Mouse (Mus musculus) embryonic facial prominence, embryonic 13.5 days (tissue): ENCODE results near the gene Elovl5. TPM values are rescaled to one million over a fixed set of nuclear protein-coding genes. Genes with fewer than 3 reads are reported as not detected.
A peak's percentile ranks its signal among the peaks of the same experiment; 100 is the strongest.
"Not testable (repeated sequence)": the region's sequence is repeated elsewhere in the genome, so short reads cannot be mapped to it uniquely, and the experiment has no call there.

Experiments
- ATAC-seq: fragments of 200-750 bp; cut with Nextera tagmentation; 2 replicates; pipeline ENCODE4 v1.8.0; 2017; ENCODE audit warnings: low read depth; ENCODE audit not compliant: insufficient number of reproducible peaks, insufficient read depth, low FRiP score, low TSS enrichment
- H3K27ac ChIP-seq: fragments of 300-500 bp; sonication (generic); 2 replicates; pipeline ENCODE4 v1.5.1; 2015; ENCODE audit warnings: moderate library complexity, mild to moderate bottlenecking, inconsistent platforms
- H3K27me3 ChIP-seq: fragments of 300-500 bp; sonication (generic); 2 replicates; pipeline ENCODE4 v1.6.1; 2015; ENCODE audit warnings: mild to moderate bottlenecking, inconsistent platforms
- H3K36me3 ChIP-seq: fragments of 300-500 bp; sonication (generic); 2 replicates; pipeline ENCODE4 v1.6.1; 2015; ENCODE audit warnings: mild to moderate bottlenecking, inconsistent platforms
- H3K4me1 ChIP-seq: fragments of 300-500 bp; sonication (generic); 2 replicates; pipeline ENCODE4 v1.6.1; 2015; ENCODE audit warnings: inconsistent platforms
- H3K4me2 ChIP-seq: fragments of 300-500 bp; sonication (generic); 2 replicates; pipeline ENCODE4 v1.6.1; 2015; ENCODE audit warnings: moderate library complexity, mild to moderate bottlenecking, inconsistent platforms
- H3K4me3 ChIP-seq: fragments of 300-500 bp; sonication (generic); 2 replicates; pipeline ENCODE4 v1.5.1; 2015; ENCODE audit warnings: mild to moderate bottlenecking, inconsistent platforms
- H3K9ac ChIP-seq: fragments of 300-500 bp; sonication (generic); 2 replicates; pipeline ENCODE4 v1.6.1; 2015; ENCODE audit warnings: mild to moderate bottlenecking, inconsistent platforms
- H3K9me3 ChIP-seq: fragments of 300-500 bp; sonication (generic); 2 replicates; pipeline ENCODE4 v1.6.1; 2016; ENCODE audit warnings: inconsistent platforms
- WGBS: fragments of 180-500 bp; shearing (Covaris S2); methylation state at CpG from one replicate; pipeline ENCODE4 v1.1.7; 2015; ENCODE audit warnings: mixed read lengths; 5-methylcytosine and 5-hydroxymethylcytosine counted together
- polyA plus RNA-seq: library from polyadenylated mRNA; unstranded; fragments of >200 nt; fragmentation: Nextera tagmentation; extraction: Ambion mirVana; gene quantifications from 2 replicates; pipeline ENCODE4 v1.2.1, GENCODE M21; 2015

The Elovl5 gene
- polyA plus RNA-seq, 1 experiment from 2014 or later = 65.4 TPM

- no peaks in the 10 kb centered on the region for H3K9me3 ChIP-seq
- no peaks in the 10 kb centered on the region for H3K4me1 ChIP-seq
- H3K9ac ChIP-seq = no peak overlapping the region
- no peak overlapping the region for H3K27ac ChIP-seq
- H3K36me3 ChIP-seq = peaks cover 59% of the 10 kb centered on the region
- no peak overlapping the region for H3K4me2 ChIP-seq
- H3K4me3 ChIP-seq = no peak overlapping the region
- ATAC-seq = no peak
- 88% methylated on average over 6 of the region's 6 CpGs for WGBS
- H3K27me3 ChIP-seq = no peaks in the 10 kb centered on the region
Measured at GRCm38 (mm10) chr9:77983521-77983920, 66.4 kb downstream of the Elovl5 start.

- Histone ChIP-seq H3K27me3 (no peaks in the 10 kb centered on the region), H3K27ac (peak overlapping the region; percentile 12; the same call in 1 of the 2 replicates), H3K9ac (no peak overlapping the region), H3K36me3 (peaks cover 34% of the 10 kb centered on the region), H3K4me3 (no peak overlapping the region), H3K4me2 (no peak overlapping the region), H3K9me3 (no peaks in the 10 kb centered on the region), H3K4me1 (no peaks in the 10 kb centered on the region)
- 72% methylated on average over 8 of the region's 8 CpGs for WGBS
- no peak for ATAC-seq
Measured at GRCm38 (mm10) chr9:77986153-77986795, 69.1 kb downstream of the Elovl5 start.

- WGBS = 57% methylated on average over 8 of the region's 8 CpGs
- Histone ChIP-seq H3K4me3 (no peak overlapping the region), H3K27ac (no peak overlapping the region), H3K36me3 (peaks cover 6% of the 10 kb centered on the region; the same call in 1 of the 2 replicates), H3K9ac (no peak overlapping the region), H3K9me3 (no peaks in the 10 kb centered on the region), H3K4me2 (no peak overlapping the region), H3K4me1 (no peaks in the 10 kb centered on the region), H3K27me3 (no peaks in the 10 kb centered on the region)
- no peak for ATAC-seq
Measured at GRCm38 (mm10) chr9:77989626-77990025, 72.5 kb downstream of the Elovl5 start.

GRCm38 (mm10) chr9:77990278-77990677 is 73.1 kb downstream of the Elovl5 start:
- no peak overlapping the region for H3K27ac ChIP-seq
- no peaks in the 10 kb centered on the region for H3K36me3 ChIP-seq
- 62% methylated on average over 8 of the region's 8 CpGs for WGBS
- H3K9ac ChIP-seq = no peak overlapping the region
- H3K9me3 ChIP-seq = no peaks in the 10 kb centered on the region
- H3K27me3 ChIP-seq = no peaks in the 10 kb centered on the region
- H3K4me3 ChIP-seq = no peak overlapping the region
- ATAC-seq = no peak
- no peaks in the 10 kb centered on the region for H3K4me1 ChIP-seq
- no peak overlapping the region for H3K4me2 ChIP-seq

GRCm38 (mm10) chr9:77991650-77992049 is 74.5 kb downstream of the Elovl5 start:
- Histone ChIP-seq H3K4me3 (no peak overlapping the region), H3K9me3 (no peaks in the 10 kb centered on the region), H3K9ac (no peak overlapping the region), H3K36me3 (no peaks in the 10 kb centered on the region), H3K27ac (no peak overlapping the region), H3K4me2 (no peak overlapping the region), H3K4me1 (no peaks in the 10 kb centered on the region), H3K27me3 (no peaks in the 10 kb centered on the region)
- ATAC-seq = no peak
- WGBS = 90% methylated on average over 4 of the region's 4 CpGs

- H3K9me3 ChIP-seq = no peaks in the 10 kb centered on the region
- no peak for ATAC-seq
- H3K36me3 ChIP-seq = no peaks in the 10 kb centered on the region
- H3K4me3 ChIP-seq = no peak overlapping the region
- WGBS = 89% methylated on average over 6 of the region's 6 CpGs
- H3K9ac ChIP-seq = no peak overlapping the region
- no peaks in the 10 kb centered on the region for H3K4me1 ChIP-seq
- H3K27me3 ChIP-seq = no peaks in the 10 kb centered on the region
- no peak overlapping the region for H3K27ac ChIP-seq
- H3K4me2 ChIP-seq = no peak overlapping the region
Measured at GRCm38 (mm10) chr9:77992276-77992675, 75.1 kb downstream of the Elovl5 start.

GRCm38 (mm10) chr9:77993101-77993500 is 75.9 kb downstream of the Elovl5 start:
- no peak overlapping the region for H3K4me3 ChIP-seq
- H3K36me3 ChIP-seq = no peaks in the 10 kb centered on the region
- ATAC-seq = no peak
- H3K27ac ChIP-seq = no peak overlapping the region
- H3K9me3 ChIP-seq = no peaks in the 10 kb centered on the region
- no peaks in the 10 kb centered on the region for H3K27me3 ChIP-seq
- H3K4me2 ChIP-seq = no peak overlapping the region
- WGBS = 83% methylated on average over 1 of the region's 1 CpGs
- H3K4me1 ChIP-seq = no peaks in the 10 kb centered on the region
- no peak overlapping the region for H3K9ac ChIP-seq

- not testable (repeated sequence) for H3K9me3 ChIP-seq, ATAC-seq, H3K36me3 ChIP-seq, H3K27me3 ChIP-seq, H3K4me1 ChIP-seq, H3K4me2 ChIP-seq, H3K9ac ChIP-seq, H3K27ac ChIP-seq, H3K4me3 ChIP-seq
- 88% methylated on average over 2 of the region's 2 CpGs for WGBS
Measured at GRCm38 (mm10) chr9:77993538-77994255, 76.5 kb downstream of the Elovl5 start.

- no peaks in the 10 kb centered on the region for H3K27me3 ChIP-seq
- 81% methylated on average over 9 of the region's 9 CpGs for WGBS
- no peak overlapping the region for H3K9ac ChIP-seq
- H3K4me2 ChIP-seq = no peak overlapping the region
- H3K4me1 ChIP-seq = no peaks in the 10 kb centered on the region
- no peaks in the 10 kb centered on the region for H3K9me3 ChIP-seq
- H3K27ac ChIP-seq = no peak overlapping the region
- no peaks in the 10 kb centered on the region for H3K36me3 ChIP-seq
- ATAC-seq = no peak
- no peak overlapping the region for H3K4me3 ChIP-seq
Measured at GRCm38 (mm10) chr9:77995235-77995634, 78.1 kb downstream of the Elovl5 start.

- no peak for ATAC-seq
- Histone ChIP-seq H3K4me3 (no peak overlapping the region), H3K4me1 (no peaks in the 10 kb centered on the region), H3K27ac (no peak overlapping the region), H3K9ac (no peak overlapping the region), H3K4me2 (no peak overlapping the region), H3K27me3 (no peaks in the 10 kb centered on the region), H3K36me3 (no peaks in the 10 kb centered on the region), H3K9me3 (no peaks in the 10 kb centered on the region)
- 83% methylated on average over 7 of the region's 7 CpGs for WGBS
Measured at GRCm38 (mm10) chr9:78000586-78001500, 83.7 kb downstream of the Elovl5 start.

- no peak overlapping the region for H3K4me2 ChIP-seq
- 77% methylated on average over 2 of the region's 2 CpGs for WGBS
- ATAC-seq = no peak
- H3K27ac ChIP-seq = no peak overlapping the region
- H3K4me1 ChIP-seq = no peaks in the 10 kb centered on the region
- no peaks in the 10 kb centered on the region for H3K9me3 ChIP-seq
- no peak overlapping the region for H3K4me3 ChIP-seq
- H3K9ac ChIP-seq = no peak overlapping the region
- H3K27me3 ChIP-seq = no peaks in the 10 kb centered on the region
- H3K36me3 ChIP-seq = no peaks in the 10 kb centered on the region
Measured at GRCm38 (mm10) chr9:78003278-78003677, 86.1 kb downstream of the Elovl5 start.
